In genomic region chr3:52243271-52244021, GRCm38 (mm10) we compare ENCODE assay signal across 10 mouse cellular contexts. TPM values are rescaled to one million over a fixed set of nuclear protein-coding genes. Genes with fewer than 3 reads are reported as not detected.
DNase-seq lines count a peak whose midpoint lies in the region; ATAC-seq and TF ChIP-seq lines count a peak whose summit lies in the region.
"Had no signal": no experiment of that assay in that cellular context is flagged by ENCODE, and none has a peak within 500 bp of the region (broad histone marks: within the 10 kb centered on the region; RNA-seq: fewer than 3 reads in every experiment).

No protein-coding gene starts in this region.

- TF ChIP-seq POLR2A in testis, adult 2 months (IDR thresholded peaks at IDR 0.05; ENCODE audit: control insufficient read depth, low read depth, low read length): no peak

- peak; percentile 36 to 66 for DNase-seq in heart, postnatal 14 days
- no peak for DNase-seq in testis, postnatal 14 days (ENCODE audit: low spot score)
- DNase-seq in adrenal gland, postnatal 36 days: peak; percentile 41 to 61
- peak; percentile 70 for DNase-seq in limb, embryonic 11.5 days (ENCODE audit: low spot score)
- peak; percentile 62 for DNase-seq in testis, postnatal 10 days (ENCODE audit: low spot score)
- DNase-seq in urinary bladder, postnatal 4 days (ENCODE audit: low spot score in 2 of 2): no peak

- intact Hi-C loops in heart, postnatal 14 days (cut with DNase I): loop anchor here (2.0 to 5.0 kb wide), 5 partner anchors 543 to 761 kb away; partner anchors contain the start of gene Rab33b

- WGBS in heart, embryonic 12.5 days: 47% methylated on average over 12 of the region's 12 CpGs
- WGBS in limb, embryonic 11.5 days: 55% methylated on average over 12 of the region's 12 CpGs

- peak; percentile 29; the same call in 1 of the 2 replicates for TF ChIP-seq CTCF in testis, adult 2 months (IDR thresholded peaks at IDR 0.05; ENCODE audit: control insufficient read depth, insufficient read depth, insufficient replicate concordance, low read depth, low read length)

- no peak overlapping the region for H3K4me2 ChIP-seq in heart, embryonic 12.5 days
- H3K4me2 ChIP-seq in limb, embryonic 11.5 days (ENCODE audit: low read depth, severe bottlenecking): no peak overlapping the region
- H3K4me2 ChIP-seq: embryonic facial prominence, embryonic 13.5 days; limb, embryonic 13.5 days had no signal

- no peak overlapping the region for H3K4me3 ChIP-seq in heart, embryonic 12.5 days
- no peak overlapping the region for H3K4me3 ChIP-seq in testis, adult 2 months (ENCODE audit: control insufficient read depth, low read depth, low read length)
- no peak overlapping the region for H3K4me3 ChIP-seq in limb, embryonic 11.5 days (ENCODE audit: low read depth, low read length)
- H3K4me3 ChIP-seq: embryonic facial prominence, embryonic 13.5 days; limb, embryonic 13.5 days had no signal

- H3K4me1 ChIP-seq in heart, embryonic 12.5 days (replicated peaks): no peaks in the 10 kb centered on the region
- no peaks in the 10 kb centered on the region for H3K4me1 ChIP-seq in testis, adult 2 months (ENCODE audit: control insufficient read depth, insufficient read depth, low read length)
- no peaks in the 10 kb centered on the region for H3K4me1 ChIP-seq in limb, embryonic 11.5 days (ENCODE audit: control insufficient read depth, insufficient read depth, low read length)
- H3K4me1 ChIP-seq: embryonic facial prominence, embryonic 13.5 days; limb, embryonic 13.5 days had no signal

- no peaks in the 10 kb centered on the region for H3K27me3 ChIP-seq in heart, embryonic 12.5 days (replicated peaks)
- H3K27me3 ChIP-seq in testis, adult 2 months (ENCODE audit: control insufficient read depth, insufficient read depth, low read length): no peaks in the 10 kb centered on the region
- no peaks in the 10 kb centered on the region for H3K27me3 ChIP-seq in limb, embryonic 11.5 days (ENCODE audit: control insufficient read depth, insufficient read depth, low read length)
- H3K27me3 ChIP-seq: embryonic facial prominence, embryonic 13.5 days; limb, embryonic 13.5 days had no signal

- no peak for ATAC-seq in heart, embryonic 12.5 days (ENCODE audit: insufficient number of reproducible peaks, low FRiP score)
- no peak for ATAC-seq in limb, embryonic 11.5 days (ENCODE audit: insufficient number of reproducible peaks, low FRiP score, low TSS enrichment, low read depth)

- no peaks in the 10 kb centered on the region for H3K9me3 ChIP-seq in heart, embryonic 12.5 days (replicated peaks)
- H3K9me3 ChIP-seq in limb, embryonic 11.5 days (ENCODE audit: control insufficient read depth, low read length): no peaks in the 10 kb centered on the region
- H3K9me3 ChIP-seq: embryonic facial prominence, embryonic 13.5 days; limb, embryonic 13.5 days had no signal

- no peaks in the 10 kb centered on the region for H3K36me3 ChIP-seq in heart, embryonic 12.5 days
- no peaks in the 10 kb centered on the region for H3K36me3 ChIP-seq in testis, adult 2 months (ENCODE audit: control insufficient read depth, insufficient read depth, low read length)
- H3K36me3 ChIP-seq in limb, embryonic 11.5 days (ENCODE audit: control insufficient read depth, insufficient read depth, low read length): no peaks in the 10 kb centered on the region
- H3K36me3 ChIP-seq: embryonic facial prominence, embryonic 13.5 days; limb, embryonic 13.5 days had no signal

- no peak overlapping the region for H3K27ac ChIP-seq in heart, embryonic 12.5 days (ENCODE audit: poor library complexity, severe bottlenecking)
- no peak overlapping the region for H3K27ac ChIP-seq in testis, adult 2 months (ENCODE audit: control insufficient read depth, insufficient read depth, low read depth, low read length)
- no peak overlapping the region for H3K27ac ChIP-seq in limb, embryonic 11.5 days (replicated peaks; ENCODE audit: low read depth, low read length)
- H3K27ac ChIP-seq: embryonic facial prominence, embryonic 13.5 days; limb, embryonic 13.5 days had no signal

- H3K9ac ChIP-seq in heart, embryonic 12.5 days: no peak overlapping the region
- H3K9ac ChIP-seq in limb, embryonic 11.5 days (ENCODE audit: low read length): no peak overlapping the region
- H3K9ac ChIP-seq: embryonic facial prominence, embryonic 13.5 days; limb, embryonic 13.5 days had no signal

RNA-seq across cellular contexts. Expression of gene Foxo1, which starts 24.7 kb away (rescaled TPM):
- 10 to 100 TPM; 13.6 to 15.7 TPM for total RNA-seq in heart, postnatal 14 days (2021)
- polyA plus RNA-seq in heart, embryonic 12.5 days (2016; fragmentation: Nextera tagmentation; extraction: Ambion mirVana): 8.8 and 9.6 TPM in 2 replicates
- polyA plus RNA-seq in testis, adult 2 months (2012; rRNA removed): 1.7 and 2.2 TPM in 2 replicates
- 10 to 100 TPM; 22.3 to 23.3 TPM for total RNA-seq in adrenal gland, postnatal 36 days (2021)
- 5.9 and 6.3 TPM in 2 replicates for polyA plus RNA-seq in limb, embryonic 11.5 days (2014; fragmentation: Nextera tagmentation; extraction: Ambion mirVana)

Comparison
In these comparisons a context has a peak if more than half of its experiments do, and no peak if none do; other contexts are left out.
1. DNase-seq: peak in heart, postnatal 14 days (2 of 2), adrenal gland, postnatal 36 days (2 of 2), limb, embryonic 11.5 days (single experiment) and testis, postnatal 10 days (single experiment); none in testis, postnatal 14 days (single experiment) and urinary bladder, postnatal 4 days (0 of 2).